Mouse (Mus musculus) urinary bladder, postnatal 14 days (tissue): ENCODE measurements at regions not wholly inside any gene's neighbourhood (a gene's known extent, or its start where the extent isn't known, plus 50 kb on each side); places are given as distances from the start of the nearest gene placed in this dataset.

Experiments used
- DNase-seq: peaks from one replicate; pipeline ENCODE4 v3.0.0; 2021; ENCODE audit warnings: low spot score

GRCm38 (mm10) chr5:138875180-138876076 lies 55.5 kb downstream of the Gm5294 start:
- DNase-seq, result peak; percentile 67

DNA sequence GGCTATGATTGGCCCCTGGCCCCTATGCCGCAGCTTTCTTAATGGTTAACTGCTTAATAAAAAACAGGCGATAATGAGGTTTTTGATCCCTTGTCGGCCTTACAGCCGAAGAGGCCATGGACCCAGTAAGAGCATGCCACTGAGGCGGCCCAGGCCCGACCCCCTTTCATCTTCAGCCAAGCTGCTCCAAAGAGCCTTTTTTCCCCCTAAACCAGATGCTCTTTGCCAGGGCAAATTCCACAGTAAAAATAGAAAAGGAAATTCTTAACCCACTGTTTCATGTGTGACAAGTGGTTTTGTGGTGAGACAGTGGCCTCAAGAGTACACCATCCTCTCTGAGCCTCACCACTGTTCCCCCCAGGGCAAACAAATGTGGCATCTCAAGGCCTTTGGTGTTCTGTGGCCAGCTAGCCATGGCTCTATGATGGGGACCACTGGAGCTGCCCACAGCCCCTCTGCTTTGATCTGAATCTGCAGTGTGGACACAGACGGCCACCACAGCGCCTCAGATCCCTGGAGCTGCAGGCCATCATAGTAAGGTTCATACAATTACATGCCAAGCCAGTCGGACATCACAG lies 61.9 kb downstream of the Gm5294 start:
- no peak for DNase-seq

DNA sequence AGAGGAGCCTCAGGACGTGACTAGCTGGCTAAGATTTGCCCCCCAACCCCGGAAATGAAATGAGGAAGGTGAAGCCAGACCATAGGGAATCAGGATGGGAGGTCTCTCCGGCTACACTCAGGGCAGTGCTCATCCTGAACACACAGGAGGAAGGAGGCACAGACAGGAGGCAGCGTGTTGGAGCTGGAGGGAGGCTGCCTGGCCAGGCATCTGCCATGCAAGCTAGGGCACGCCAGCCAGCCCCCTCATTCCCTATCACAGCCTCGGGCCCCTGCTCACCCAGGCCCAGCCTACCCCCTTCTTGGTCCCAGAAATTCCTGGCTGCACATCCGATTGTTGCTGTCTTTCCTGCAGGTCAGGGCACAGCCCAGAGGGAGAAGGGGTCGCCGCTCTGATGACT lies 63.7 kb downstream of the Gm5294 start:
- DNase-seq, result no peak

DNA sequence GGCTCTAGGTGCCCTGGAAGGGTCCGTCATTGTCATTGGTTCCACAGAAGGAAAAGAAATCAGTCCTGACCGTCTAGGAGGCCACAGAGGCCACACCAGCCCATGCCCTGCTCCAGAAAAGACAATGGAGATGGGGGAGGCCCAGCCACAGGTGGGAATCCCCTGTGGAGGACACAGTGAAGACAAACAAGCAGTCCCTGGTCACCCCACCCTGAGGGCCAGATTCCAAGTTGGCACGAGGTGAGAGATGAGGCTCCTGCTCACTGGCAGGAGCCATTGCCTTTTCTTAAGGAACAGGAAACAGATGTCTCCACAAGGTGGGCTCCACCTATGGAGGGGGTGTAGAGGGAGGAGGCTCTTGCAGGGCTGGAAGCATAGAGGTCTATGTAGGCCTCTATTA lies 66.0 kb downstream of the Gm5294 start:
- DNase-seq, result no peak

- no peak for DNase-seq
Observed at GRCm38 (mm10) chr5:138888749-138889148, 68.9 kb downstream of the Gm5294 start.

DNA sequence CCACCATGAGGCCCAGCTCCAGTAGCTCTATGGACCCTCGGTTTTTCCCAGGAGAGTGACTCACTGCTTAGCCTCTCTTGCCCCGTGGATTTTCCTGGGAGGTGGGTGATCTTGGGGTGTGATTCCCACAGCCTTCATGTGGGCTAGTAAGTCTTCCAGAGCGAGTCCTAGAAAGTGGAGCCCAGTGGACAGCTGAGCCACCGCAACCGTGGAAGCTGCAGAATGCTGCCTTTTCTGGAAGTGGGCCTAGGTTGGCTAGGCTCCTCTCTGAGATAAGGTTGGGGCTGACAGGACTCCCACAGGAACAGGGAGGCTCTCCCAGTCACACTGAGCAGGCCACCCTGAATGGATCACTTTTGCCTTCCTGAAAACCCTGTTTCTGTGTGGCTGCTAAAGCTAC lies 69.9 kb downstream of the Gm5294 start:
- peak; percentile 37 for DNase-seq

DNA sequence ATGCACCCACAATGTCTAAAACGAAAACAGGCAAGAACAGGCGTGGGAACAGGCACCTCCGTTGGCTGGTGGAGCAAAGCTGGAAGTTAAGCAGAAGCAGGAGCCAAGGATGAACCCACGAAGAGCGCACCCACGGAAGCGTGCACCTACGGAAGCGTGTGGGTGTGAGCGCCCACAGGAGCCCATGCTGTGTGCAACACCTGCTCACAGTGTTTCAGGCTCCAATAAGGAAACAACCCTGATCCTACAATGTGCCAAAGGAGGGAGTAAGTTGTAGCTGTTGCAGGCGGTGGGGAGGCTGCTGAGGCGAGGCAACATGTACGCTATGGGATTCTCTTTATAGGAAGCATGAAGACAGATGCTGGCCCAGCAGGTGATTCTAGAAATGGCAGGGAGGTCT lies 74.6 kb downstream of the Gm5294 start:
- DNase-seq, result no peak

GRCm38 (mm10) chr5:138897255-138897654 lies 77.4 kb downstream of the Gm5294 start:
- no peak for DNase-seq

- peak; percentile 56 for DNase-seq
Observed at GRCm38 (mm10) chr5:138898440-138898839, 78.6 kb downstream of the Gm5294 start.

DNA sequence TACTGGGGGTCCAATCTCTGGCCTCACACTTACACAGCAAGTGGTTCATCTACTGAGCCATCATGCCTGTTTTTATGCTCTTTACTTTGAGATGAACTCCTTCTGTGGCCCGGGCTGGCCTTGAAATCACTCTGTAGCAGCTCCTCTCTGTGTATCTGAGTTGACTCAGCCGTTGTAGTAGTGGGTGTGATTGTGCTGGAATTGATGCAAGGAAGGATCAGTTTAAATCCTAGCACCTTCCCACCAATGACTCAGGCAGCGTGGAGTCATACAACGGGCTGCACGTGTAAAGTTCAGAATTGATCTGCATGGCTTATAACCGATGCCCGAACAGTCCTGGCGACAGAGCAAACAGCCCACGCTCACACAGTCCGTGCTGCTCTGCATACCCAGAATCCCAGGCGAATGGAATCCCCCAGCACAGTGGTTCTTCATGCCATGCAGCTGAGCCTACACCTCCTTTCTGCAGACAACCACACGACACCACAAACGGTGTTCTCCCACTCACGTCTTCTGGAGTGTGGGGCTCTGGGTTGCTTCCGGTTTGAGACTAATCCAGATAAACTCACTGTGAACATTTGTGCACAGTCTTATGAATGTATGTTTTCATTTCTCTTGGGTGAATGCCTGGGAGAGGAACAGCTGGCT lies 81.2 kb downstream of the Gm5294 start:
- no peak for DNase-seq

DNA sequence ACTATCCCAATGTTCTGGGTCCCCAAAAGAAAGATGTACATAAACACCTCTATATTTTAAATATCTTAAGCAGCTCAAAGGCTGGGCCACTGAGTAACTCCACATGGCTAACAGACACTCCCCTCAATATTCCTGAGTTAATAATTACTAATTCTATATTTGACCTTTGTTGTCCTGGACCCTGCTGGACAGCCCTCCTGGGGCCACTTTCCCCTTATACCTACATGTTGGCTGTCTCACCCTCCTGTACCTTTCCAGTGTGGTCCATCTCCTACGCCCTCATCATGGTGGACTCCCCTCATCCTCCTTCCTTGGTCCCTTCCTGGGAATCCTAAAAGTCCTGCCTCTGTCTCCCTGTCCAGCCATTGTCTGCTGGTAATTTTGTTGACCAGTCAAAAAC lies 82.4 kb downstream of the Gm5294 start:
- no peak for DNase-seq

DNA sequence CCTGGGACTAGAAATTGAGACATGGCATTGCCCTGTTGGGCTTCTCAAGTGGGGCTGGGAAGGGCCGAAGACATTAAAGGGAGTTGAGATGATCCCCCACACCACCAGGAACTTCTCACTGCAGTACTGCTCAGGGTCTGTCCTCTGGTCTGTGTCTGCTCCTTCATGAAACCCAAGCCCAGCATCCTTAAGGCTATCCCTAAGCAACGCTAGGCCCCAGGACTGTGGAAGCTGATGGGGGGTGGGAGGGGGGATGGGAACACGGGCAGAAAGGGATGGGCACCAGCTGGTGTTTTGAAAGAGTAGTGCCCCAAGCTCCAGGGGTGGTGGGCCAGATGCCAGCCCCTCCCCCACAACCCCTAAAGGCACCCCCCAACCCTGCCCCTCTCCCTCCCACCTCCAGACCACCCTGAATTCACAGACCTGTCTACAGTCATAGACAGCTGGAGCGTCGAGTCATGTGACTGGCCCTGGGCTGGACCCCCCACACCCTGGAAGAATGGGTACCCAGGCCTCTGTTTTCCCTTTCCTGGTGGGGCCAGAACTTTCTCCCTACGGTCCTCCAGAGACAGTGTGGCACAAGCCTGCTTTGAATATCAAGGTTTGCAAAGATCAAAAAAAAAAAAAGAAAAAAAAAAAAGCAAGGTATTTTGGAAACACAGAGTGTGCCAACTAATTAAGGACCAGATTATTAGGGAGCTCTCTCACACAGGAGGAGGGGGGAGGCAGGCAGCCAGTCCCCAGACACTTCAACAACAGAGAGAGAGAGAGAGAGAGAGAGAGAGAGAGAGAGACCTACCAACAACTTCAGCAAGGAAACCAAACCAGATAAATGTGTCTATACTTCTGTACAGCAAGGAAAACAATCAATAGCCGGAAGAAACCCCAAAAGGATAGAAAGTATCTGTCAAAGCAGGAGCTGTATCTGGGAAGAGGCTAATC lies 85.1 kb downstream of the Pdgfa start:
- DNase-seq, result no peak

DNA sequence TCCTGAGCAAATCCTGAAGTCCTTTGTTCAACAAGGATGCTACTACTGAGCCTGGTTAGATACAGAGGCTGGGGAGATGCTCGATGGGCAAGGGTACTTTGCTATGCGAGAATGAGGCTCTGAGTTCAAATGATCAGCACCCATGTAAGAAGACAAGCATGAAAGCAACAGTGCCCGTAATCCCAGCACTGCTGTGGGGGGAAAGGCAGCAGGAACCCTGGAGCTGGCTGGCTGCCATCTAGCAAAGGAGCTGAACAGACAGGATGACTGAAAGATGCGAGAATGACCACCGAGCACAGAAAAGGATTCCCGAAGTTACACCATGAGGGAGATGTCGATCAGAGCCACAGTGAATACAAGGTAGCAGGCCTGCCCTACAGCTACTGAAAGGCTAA lies 84.5 kb downstream of the Pdgfa start:
- no peak for DNase-seq

DNA sequence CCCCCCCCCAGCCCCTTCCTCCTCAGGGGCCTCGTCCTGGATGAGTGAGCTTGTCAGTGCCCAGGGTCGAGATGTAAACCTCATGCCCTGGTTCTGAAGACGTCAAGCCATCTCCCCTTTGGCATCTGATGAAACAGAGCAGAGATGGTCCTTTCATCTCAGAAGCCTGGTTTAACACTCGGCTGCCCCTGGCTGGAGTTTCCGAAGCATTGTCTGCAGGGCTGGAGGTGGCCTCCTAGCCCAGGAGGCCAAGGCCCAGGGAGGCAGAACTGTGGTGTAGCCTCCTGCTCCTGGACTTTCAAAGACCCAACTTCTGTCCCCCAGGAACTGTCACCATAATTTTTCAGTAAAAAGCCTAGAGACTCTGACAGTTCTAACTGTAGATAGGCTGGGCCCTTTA lies 82.1 kb downstream of the Pdgfa start:
- DNase-seq, result no peak

GRCm38 (mm10) chr5:138915496-138915895 lies 81.7 kb downstream of the Pdgfa start:
- no peak for DNase-seq

DNA sequence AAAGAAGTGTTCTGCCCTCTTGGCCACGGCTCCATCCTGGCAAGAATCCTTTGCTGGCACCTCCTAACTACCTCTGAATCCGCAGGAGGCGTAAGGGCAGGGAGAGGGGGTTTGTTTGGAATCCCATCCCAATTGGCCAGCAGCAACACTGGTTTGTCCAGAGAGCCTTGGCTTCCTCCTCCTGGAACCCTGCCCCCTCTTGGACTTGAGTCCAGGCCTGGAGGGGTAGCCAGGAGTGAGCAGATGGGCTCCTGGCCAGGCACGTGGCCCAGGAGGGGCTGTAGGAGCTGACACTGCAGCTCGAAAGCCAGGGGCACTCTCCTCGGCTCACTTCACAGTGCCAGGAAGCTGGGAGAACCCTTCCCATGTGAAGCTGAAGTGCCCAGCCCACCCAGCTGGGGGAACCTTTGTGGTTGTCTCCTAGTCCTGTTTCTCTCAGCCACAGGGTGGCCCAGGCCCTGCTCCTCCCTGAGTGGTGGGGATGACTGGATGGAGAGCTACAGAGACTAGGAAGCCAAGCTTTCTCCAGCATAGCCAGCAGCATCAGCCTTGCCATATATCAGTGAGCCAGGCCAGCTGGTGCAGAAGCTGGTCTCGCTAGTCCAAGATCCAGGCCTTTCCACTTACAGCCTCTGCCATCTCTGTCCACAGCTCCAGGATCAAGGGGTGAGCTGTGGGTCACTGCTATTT lies 76.9 kb downstream of the Pdgfa start:
- peak; percentile 69 for DNase-seq

- no peak for DNase-seq
Observed at GRCm38 (mm10) chr5:138922116-138922515, 75.1 kb downstream of the Pdgfa start.
